Mouse (Mus musculus) testis, adult 2 months (tissue): ENCODE results near the gene Fhl3. TPM values are rescaled to one million over a fixed set of nuclear protein-coding genes. Genes with fewer than 3 reads are reported as not detected.
A peak's percentile ranks its signal among the peaks of the same experiment; 100 is the strongest.

Experiments
- H3K27ac ChIP-seq: fragments of 200-500 bp; 2 replicates; pipeline ENCODE4 v1.5.1; 2012; ENCODE audit warnings: low read depth, low read length; ENCODE audit not compliant: control insufficient read depth, insufficient read depth
- H3K27me3 ChIP-seq: fragments of 200-500 bp; 2 replicates; pipeline ENCODE4 v1.6.1; 2012; ENCODE audit warnings: mild to moderate bottlenecking, low read length, moderate library complexity; ENCODE audit not compliant: control insufficient read depth, insufficient read depth
- H3K36me3 ChIP-seq: fragments of 200-500 bp; 2 replicates; pipeline ENCODE4 v1.6.1; 2012; ENCODE audit warnings: mild to moderate bottlenecking, low read length; ENCODE audit not compliant: control insufficient read depth, insufficient read depth
- H3K4me1 ChIP-seq: fragments of 200-500 bp; 2 replicates; pipeline ENCODE4 v1.6.1; 2012; ENCODE audit warnings: low read length; ENCODE audit not compliant: control insufficient read depth, insufficient read depth
- H3K4me3 ChIP-seq: fragments of 200-500 bp; 2 replicates; pipeline ENCODE4 v1.5.1; 2012; ENCODE audit warnings: low read depth, mild to moderate bottlenecking, low read length, moderate library complexity, mixed read lengths; ENCODE audit not compliant: control insufficient read depth
- CTCF ChIP-seq: fragments of 200-500 bp; IDR thresholded peaks from 2 replicates; pipeline ENCODE4 v1.5.1; 2012; ENCODE audit warnings: low read depth, mild to moderate bottlenecking, inconsistent platforms, low read length, moderate library complexity; ENCODE audit not compliant: control insufficient read depth, insufficient read depth, insufficient replicate concordance
- POLR2A ChIP-seq: fragments of 200-500 bp; IDR thresholded peaks from 2 replicates; pipeline ENCODE4 v1.6.1; 2012; ENCODE audit warnings: low read depth, mild to moderate bottlenecking, inconsistent platforms, low read length, moderate library complexity; ENCODE audit not compliant: control insufficient read depth
- polyA plus RNA-seq: library from polyadenylated mRNA; depleted of rRNA; stranded (reverse); fragments of >200 nt; gene quantifications from 2 replicates; pipeline ENCODE4 v1.2.3, GENCODE M21; 2012

The Fhl3 gene
- polyA plus RNA-seq, 1 experiment: 1.6 TPM

GRCm38 (mm10) chr4:124714545-124715481 lies 14.3 kb downstream of the Fhl3 start, which contains the start of gene Sf3a3:
TSS of gene Sf3a3 (plus strand) at chr4:124714776.
- Histone ChIP-seq H3K4me3 (peak within 1 kb of the TSS; percentile 100), H3K27me3 (no peaks in the 10 kb centered on the region), H3K36me3 (peaks cover 2% of the 10 kb centered on the region), H3K4me1 (peaks cover 3% of the 10 kb centered on the region), H3K27ac (peak within 1 kb of the TSS; percentile 90)
- TF ChIP-seq POLR2A (peak; percentile 71; the same call in 1 of the 2 replicates), CTCF (peak; percentile 68; the same call in 1 of the 2 replicates)

GRCm38 (mm10) chr4:124719101-124719500 lies 18.6 kb downstream of the Fhl3 start:
- no peak overlapping the region for H3K4me3 ChIP-seq

DNA sequence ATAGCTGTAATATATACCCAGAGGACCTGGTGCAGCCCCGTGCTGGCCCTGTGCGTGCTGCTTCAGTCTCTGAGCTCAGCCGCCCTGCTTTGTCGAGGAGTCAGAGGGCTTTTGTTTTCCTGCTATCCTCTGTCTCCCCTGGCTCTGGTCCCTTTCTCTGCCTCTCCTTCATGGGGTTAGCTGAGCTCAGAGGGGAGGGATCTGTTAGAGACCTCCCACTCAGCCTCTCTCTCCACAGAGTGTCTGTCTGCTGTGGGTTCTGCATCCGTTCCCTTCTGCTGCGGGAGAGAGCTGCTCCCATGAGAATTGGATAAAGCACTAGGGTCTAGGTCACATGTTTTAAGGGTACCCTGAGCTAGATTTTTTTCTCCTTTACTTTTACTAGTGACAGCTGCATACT lies 25.6 kb downstream of the Fhl3 start:
- Histone ChIP-seq H3K4me3 (no peak overlapping the region), H3K27me3 (no peaks in the 10 kb centered on the region), H3K27ac (no peak overlapping the region), H3K36me3 (peaks cover 10% of the 10 kb centered on the region), H3K4me1 (no peaks in the 10 kb centered on the region)
- TF ChIP-seq POLR2A (no peak), CTCF (no peak)

More at GRCm38 (mm10) chr4:124719101-124719500, 18.6 kb downstream of the Fhl3 start:
- Histone ChIP-seq H3K36me3 (peaks cover 2% of the 10 kb centered on the region), H3K27ac (no peak overlapping the region), H3K27me3 (no peaks in the 10 kb centered on the region), H3K4me1 (peaks cover 3% of the 10 kb centered on the region; the same call in 1 of the 2 replicates)
- TF ChIP-seq POLR2A (no peak), CTCF (no peak)

DNA sequence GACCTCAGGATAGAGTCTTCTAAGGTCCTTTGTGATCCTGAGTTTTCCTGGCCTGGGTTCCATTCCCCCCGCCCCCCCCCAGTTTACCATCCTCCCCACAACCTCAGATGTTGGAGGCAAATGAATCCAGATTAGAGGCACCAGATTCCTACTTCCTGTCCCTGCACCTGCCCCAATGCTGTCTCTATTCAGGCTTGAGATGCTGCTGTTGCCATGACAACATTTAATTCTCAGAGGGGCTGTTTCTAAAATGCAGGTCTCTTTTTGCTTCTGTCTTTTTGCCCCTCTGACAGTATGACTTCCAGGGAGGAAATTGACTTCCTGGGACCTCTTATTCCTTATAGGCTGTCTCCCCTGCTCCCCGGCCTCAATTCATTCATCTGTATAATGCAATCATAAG lies 36.5 kb downstream of the Fhl3 start:
- H3K27ac ChIP-seq: 0 out of 2 replicates have a peak overlapping the region, but pooled peaks have one; percentile 23
- no peaks in the 10 kb centered on the region for H3K36me3 ChIP-seq
- no peak overlapping the region for H3K4me3 ChIP-seq
- peaks cover 3% of the 10 kb centered on the region for H3K4me1 ChIP-seq
- H3K27me3 ChIP-seq: no peaks in the 10 kb centered on the region
- no peak for TF ChIP-seq CTCF
- no peak for TF ChIP-seq POLR2A

DNA sequence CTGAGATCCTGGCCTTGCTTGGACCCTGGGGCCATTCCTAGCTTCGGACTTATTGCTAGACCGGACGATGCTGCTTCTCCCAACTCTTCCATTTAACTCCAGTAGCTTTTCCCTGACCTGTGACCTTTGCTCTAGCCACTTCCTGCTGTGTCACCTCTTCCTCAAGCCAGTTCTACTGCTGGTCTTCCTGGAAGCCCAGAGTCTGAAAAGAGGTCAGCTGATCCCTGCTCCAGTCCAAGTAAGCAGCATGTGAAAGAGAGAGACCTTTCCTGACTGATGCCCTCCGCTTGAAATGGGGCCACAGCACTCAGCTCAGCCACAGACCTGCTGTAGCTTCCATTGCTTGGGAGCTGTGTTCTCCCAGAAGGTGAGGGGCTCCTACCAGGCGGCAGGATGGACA lies 37.0 kb downstream of the Fhl3 start:
- TF ChIP-seq POLR2A (no peak), CTCF (no peak)
- peaks cover 7% of the 10 kb centered on the region for H3K4me1 ChIP-seq
- H3K27me3 ChIP-seq: no peaks in the 10 kb centered on the region
- H3K36me3 ChIP-seq: no peaks in the 10 kb centered on the region
- no peak overlapping the region for H3K27ac ChIP-seq
- no peak overlapping the region for H3K4me3 ChIP-seq

DNA sequence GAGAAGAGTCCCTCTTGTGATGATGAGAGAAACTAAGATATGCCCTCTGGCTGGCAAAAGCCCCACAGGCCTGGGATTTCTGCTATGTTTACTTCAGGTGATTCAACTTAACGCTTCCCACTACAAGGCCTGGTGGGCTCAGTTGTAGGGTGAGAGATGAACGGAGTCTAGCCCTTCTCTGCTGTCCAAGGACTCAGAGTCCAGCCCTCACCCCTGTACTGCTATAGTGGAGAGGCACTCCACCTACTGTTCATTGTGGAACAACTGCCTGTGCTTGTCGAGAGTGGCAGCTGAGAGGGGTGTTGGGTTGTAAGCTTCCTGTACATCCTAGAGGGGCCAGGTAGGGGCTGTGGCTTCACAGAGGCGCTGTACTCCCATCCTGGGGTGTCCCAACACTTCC lies 37.5 kb downstream of the Fhl3 start:
- Histone ChIP-seq H3K27ac (no peak overlapping the region), H3K4me1 (peaks cover 7% of the 10 kb centered on the region), H3K4me3 (no peak overlapping the region), H3K36me3 (no peaks in the 10 kb centered on the region), H3K27me3 (no peaks in the 10 kb centered on the region)
- TF ChIP-seq CTCF: no peak
- TF ChIP-seq POLR2A: no peak

DNA sequence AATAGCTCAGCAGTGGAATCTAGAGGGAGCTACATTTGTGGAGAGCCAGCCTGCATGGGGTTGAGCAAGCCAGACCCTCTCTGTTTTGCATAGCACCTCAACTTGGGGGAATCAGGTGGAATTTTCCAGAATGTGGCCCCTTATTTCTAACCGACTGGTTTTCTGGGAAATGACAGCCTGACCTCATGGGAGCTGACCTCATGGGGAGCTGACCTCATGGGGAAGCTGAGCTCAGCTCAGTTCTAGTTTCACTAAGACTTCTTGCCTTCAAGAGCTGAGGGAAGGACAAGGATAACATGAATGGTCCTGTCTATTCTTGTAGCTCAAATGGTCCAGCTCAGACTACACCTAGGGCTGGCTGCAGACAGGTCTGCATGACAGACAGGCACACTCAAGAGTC lies 38.3 kb downstream of the Fhl3 start:
- TF ChIP-seq CTCF (no peak), POLR2A (no peak)
- Histone ChIP-seq H3K27ac (peak overlapping the region; percentile 3; the same call in 1 of the 2 replicates), H3K36me3 (no peaks in the 10 kb centered on the region), H3K4me1 (peaks cover 7% of the 10 kb centered on the region), H3K27me3 (no peaks in the 10 kb centered on the region), H3K4me3 (no peak overlapping the region)
